Mouse (Mus musculus): ENCODE results near the gene Ripk1. TPM values are rescaled to one million over a fixed set of nuclear protein-coding genes. Genes with fewer than 3 reads are reported as not detected.
"Not testable (repeated sequence)": the region's sequence is repeated elsewhere in the genome, so short reads cannot be mapped to it uniquely, and the experiment has no call there.

Ripk1 gene
- polyA plus RNA-seq, 1 experiment: 14.2 TPM

GRCm38 (mm10) chr13:34057252-34057651 lies 55.1 kb downstream of the Ripk1 start:
- no peak overlapping the region for H3K4me3 ChIP-seq (replicated peaks; ENCODE audit: control insufficient read depth, low read depth, low read length)
- TF ChIP-seq CTCF (IDR thresholded peaks at IDR 0.05; ENCODE audit: control insufficient read depth, insufficient read depth, low read length) (no peak), POLR2A (IDR thresholded peaks at IDR 0.05; ENCODE audit: borderline replicate concordance, control insufficient read depth, low read depth, low read length) (no peak)
- H3K4me1 ChIP-seq (ENCODE audit: control insufficient read depth, insufficient read depth, low read length): no peaks in the 10 kb centered on the region
- WGBS: 76% methylated on average over 1 of the region's 1 CpGs
- no peak overlapping the region for H3K27ac ChIP-seq (ENCODE audit: control insufficient read depth, insufficient read depth, low read depth, low read length, poor library complexity)

GRCm38 (mm10) chr13:34060061-34060460 lies 57.9 kb downstream of the Ripk1 start:
- 88% methylated on average over 9 of the region's 9 CpGs for WGBS
- Histone ChIP-seq H3K4me3 (replicated peaks; ENCODE audit: control insufficient read depth, low read depth, low read length) (no peak overlapping the region), H3K27ac (ENCODE audit: control insufficient read depth, insufficient read depth, low read depth, low read length, poor library complexity) (no peak overlapping the region), H3K4me1 (ENCODE audit: control insufficient read depth, insufficient read depth, low read length) (no peaks in the 10 kb centered on the region)
- TF ChIP-seq CTCF (IDR thresholded peaks at IDR 0.05; ENCODE audit: control insufficient read depth, insufficient read depth, low read length): no peak
- TF ChIP-seq POLR2A (IDR thresholded peaks at IDR 0.05; ENCODE audit: borderline replicate concordance, control insufficient read depth, low read depth, low read length): no peak

GRCm38 (mm10) chr13:34062466-34062865 lies 60.3 kb downstream of the Ripk1 start:
- TF ChIP-seq CTCF (IDR thresholded peaks at IDR 0.05; ENCODE audit: control insufficient read depth, insufficient read depth, low read length) (no peak), POLR2A (IDR thresholded peaks at IDR 0.05; ENCODE audit: borderline replicate concordance, control insufficient read depth, low read depth, low read length) (no peak)
- Histone ChIP-seq H3K4me1 (ENCODE audit: control insufficient read depth, insufficient read depth, low read length) (no peaks in the 10 kb centered on the region), H3K4me3 (replicated peaks; ENCODE audit: control insufficient read depth, low read depth, low read length) (no peak overlapping the region), H3K27ac (ENCODE audit: control insufficient read depth, insufficient read depth, low read depth, low read length, poor library complexity) (no peak overlapping the region)
- WGBS: 78% methylated on average over 10 of the region's 10 CpGs

GRCm38 (mm10) chr13:34066351-34066750 lies 64.2 kb downstream of the Ripk1 start:
- 68% methylated on average over 1 of the region's 1 CpGs for WGBS
- no peak for TF ChIP-seq CTCF (IDR thresholded peaks at IDR 0.05; ENCODE audit: control insufficient read depth, insufficient read depth, low read length)
- TF ChIP-seq POLR2A (IDR thresholded peaks at IDR 0.05; ENCODE audit: borderline replicate concordance, control insufficient read depth, low read depth, low read length): no peak

GRCm38 (mm10) chr13:34070296-34070695 lies 68.1 kb downstream of the Ripk1 start:
- Histone ChIP-seq H3K27ac (ENCODE audit: control insufficient read depth, insufficient read depth, low read depth, low read length, poor library complexity) (no peak overlapping the region), H3K4me3 (replicated peaks; ENCODE audit: control insufficient read depth, low read depth, low read length) (no peak overlapping the region), H3K4me1 (ENCODE audit: control insufficient read depth, insufficient read depth, low read length) (no peaks in the 10 kb centered on the region)
- WGBS: 92% methylated on average over 4 of the region's 4 CpGs
- TF ChIP-seq CTCF (IDR thresholded peaks at IDR 0.05; ENCODE audit: control insufficient read depth, insufficient read depth, low read length): no peak
- no peak for TF ChIP-seq POLR2A (IDR thresholded peaks at IDR 0.05; ENCODE audit: borderline replicate concordance, control insufficient read depth, low read depth, low read length)

More at GRCm38 (mm10) chr13:34066351-34066750, 64.2 kb downstream of the Ripk1 start:
- no peak overlapping the region for H3K27ac ChIP-seq (ENCODE audit: control insufficient read depth, insufficient read depth, low read depth, low read length, poor library complexity)
- H3K4me3 ChIP-seq (replicated peaks; ENCODE audit: control insufficient read depth, low read depth, low read length): no peak overlapping the region
- H3K4me1 ChIP-seq (ENCODE audit: control insufficient read depth, insufficient read depth, low read length): no peaks in the 10 kb centered on the region

- Histone ChIP-seq H3K4me1 (ENCODE audit: control insufficient read depth, insufficient read depth, low read length) (peaks cover 4% of the 10 kb centered on the region; the same call in 1 of the 2 replicates), H3K4me3 (replicated peaks; ENCODE audit: control insufficient read depth, low read depth, low read length) (no peak overlapping the region), H3K27ac (ENCODE audit: control insufficient read depth, insufficient read depth, low read depth, low read length, poor library complexity) (no peak overlapping the region)
- TF ChIP-seq POLR2A (IDR thresholded peaks at IDR 0.05; ENCODE audit: borderline replicate concordance, control insufficient read depth, low read depth, low read length) (no peak), CTCF (IDR thresholded peaks at IDR 0.05; ENCODE audit: control insufficient read depth, insufficient read depth, low read length) (no peak)
- WGBS: 87% methylated on average over 6 of the region's 6 CpGs
These were observed 69.7 kb downstream of the Ripk1 start for GRCm38 (mm10) chr13:34071836-34072235.

GRCm38 (mm10) chr13:34072847-34073246 lies 70.7 kb downstream of the Ripk1 start:
- WGBS: 93% methylated on average over 3 of the region's 3 CpGs
- Histone ChIP-seq H3K27ac (ENCODE audit: control insufficient read depth, insufficient read depth, low read depth, low read length, poor library complexity) (no peak overlapping the region), H3K4me1 (ENCODE audit: control insufficient read depth, insufficient read depth, low read length) (peaks cover 4% of the 10 kb centered on the region; the same call in 1 of the 2 replicates), H3K4me3 (replicated peaks; ENCODE audit: control insufficient read depth, low read depth, low read length) (no peak overlapping the region)
- TF ChIP-seq CTCF (IDR thresholded peaks at IDR 0.05; ENCODE audit: control insufficient read depth, insufficient read depth, low read length) (no peak), POLR2A (IDR thresholded peaks at IDR 0.05; ENCODE audit: borderline replicate concordance, control insufficient read depth, low read depth, low read length) (no peak)

GRCm38 (mm10) chr13:34074441-34074840 lies 72.3 kb downstream of the Ripk1 start:
- 91% methylated on average over 11 of the region's 17 CpGs for WGBS
- not testable (repeated sequence) for H3K4me3 ChIP-seq (replicated peaks; ENCODE audit: control insufficient read depth, low read depth, low read length); H3K27ac ChIP-seq (ENCODE audit: control insufficient read depth, insufficient read depth, low read depth, low read length, poor library complexity); H3K4me1 ChIP-seq (ENCODE audit: control insufficient read depth, insufficient read depth, low read length)

GRCm38 (mm10) chr13:34075893-34076292 lies 73.7 kb downstream of the Ripk1 start:
- not testable (repeated sequence) for H3K4me1 ChIP-seq (ENCODE audit: control insufficient read depth, insufficient read depth, low read length); H3K4me3 ChIP-seq (replicated peaks; ENCODE audit: control insufficient read depth, low read depth, low read length)
- WGBS: 72% methylated on average over 6 of the region's 6 CpGs

More at GRCm38 (mm10) chr13:34075893-34076292, 73.7 kb downstream of the Ripk1 start:
- H3K27ac ChIP-seq (ENCODE audit: control insufficient read depth, insufficient read depth, low read depth, low read length, poor library complexity): not testable (repeated sequence)

All from bone marrow, adult 2 months (tissue).